Mouse (Mus musculus) frontal cortex, postnatal 25 days (tissue): ENCODE results near the gene Agap1.

Source experiments
- DNase-seq, 2 experiments: peaks; one replicate each; pipeline ENCODE4 v3.0.0; 2022; ENCODE audit warnings: low spot score in 2 of 2

Gene Agap1

DNA sequence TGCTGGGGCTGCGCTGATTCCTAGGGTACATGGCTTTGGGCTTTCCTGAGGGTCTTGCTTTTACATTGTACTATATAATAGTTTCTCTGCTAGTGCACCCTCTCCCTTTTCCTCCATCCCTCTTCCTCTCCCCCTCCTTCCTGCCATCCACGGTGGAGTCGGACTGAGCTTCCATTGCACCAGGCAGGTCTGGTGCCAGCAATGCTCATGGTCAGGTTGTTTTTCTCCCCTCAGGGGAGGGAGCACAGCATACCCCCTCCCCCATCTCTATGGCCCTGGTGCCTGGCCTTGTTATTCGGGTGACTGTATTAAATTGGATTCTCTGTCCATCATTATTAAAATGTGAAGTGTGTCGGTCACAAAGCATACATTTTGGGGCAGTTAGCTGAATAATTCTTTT, 259.1 kb downstream of the Agap1 start:
- no peak for DNase-seq

DNA sequence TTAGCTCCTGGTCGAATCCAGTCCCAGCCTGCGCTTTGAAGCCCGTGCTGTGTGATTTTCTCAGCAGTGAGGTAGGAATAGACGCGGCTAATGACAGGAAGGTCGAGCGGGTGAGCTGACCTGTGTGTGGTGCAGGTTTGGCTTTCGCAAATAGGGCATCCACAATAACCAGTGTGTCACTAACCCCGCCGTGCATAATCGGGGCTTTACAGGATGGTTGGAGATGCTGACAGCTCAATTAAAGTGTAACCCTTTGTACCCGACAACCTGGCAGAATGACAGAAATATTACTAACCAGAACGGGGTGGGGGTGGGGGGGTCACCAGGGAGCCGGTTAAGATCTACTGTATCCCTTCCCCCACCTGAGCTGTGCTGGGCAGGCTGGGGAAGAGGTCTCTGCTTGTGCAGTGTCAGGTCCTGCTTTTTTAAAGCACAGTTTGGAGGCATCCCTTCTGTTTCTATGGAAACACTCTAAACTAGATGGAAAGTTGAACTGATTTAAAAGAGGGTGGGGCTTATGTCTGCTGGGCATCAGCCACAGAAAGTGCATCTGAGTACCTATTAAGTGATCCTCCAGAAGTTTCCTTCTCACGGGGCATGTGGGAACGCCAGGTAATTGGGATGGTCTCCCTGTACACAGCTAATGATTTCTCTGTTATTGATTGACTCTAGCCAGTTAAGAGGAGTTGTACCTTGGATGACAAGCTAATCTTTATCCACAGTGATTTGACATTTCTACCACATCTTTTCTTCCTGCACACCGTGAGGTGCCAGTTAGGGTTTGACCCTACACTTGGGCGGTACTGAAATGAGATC, 259.8 kb downstream of the Agap1 start:
- no peak for DNase-seq

DNA sequence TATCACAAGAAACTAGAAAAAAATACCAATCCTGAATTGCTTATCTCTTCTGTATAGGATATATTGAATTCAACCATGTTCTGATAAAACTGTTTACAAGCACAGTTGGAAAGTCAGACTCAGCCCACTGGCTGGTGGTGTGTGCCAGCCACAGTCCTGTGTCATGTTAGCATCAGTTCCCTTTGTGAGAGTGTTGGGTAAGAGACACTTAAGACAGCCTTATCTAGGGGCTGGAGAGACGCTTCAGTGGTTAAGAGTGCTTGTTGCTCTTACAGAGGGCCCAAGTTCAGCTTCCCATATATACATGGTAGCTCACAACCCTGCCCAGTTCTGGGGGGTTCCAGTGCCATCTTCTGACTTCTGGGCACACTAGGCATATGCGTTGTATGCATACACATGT, 261.6 kb downstream of the Agap1 start:
- no peak for DNase-seq

DNA sequence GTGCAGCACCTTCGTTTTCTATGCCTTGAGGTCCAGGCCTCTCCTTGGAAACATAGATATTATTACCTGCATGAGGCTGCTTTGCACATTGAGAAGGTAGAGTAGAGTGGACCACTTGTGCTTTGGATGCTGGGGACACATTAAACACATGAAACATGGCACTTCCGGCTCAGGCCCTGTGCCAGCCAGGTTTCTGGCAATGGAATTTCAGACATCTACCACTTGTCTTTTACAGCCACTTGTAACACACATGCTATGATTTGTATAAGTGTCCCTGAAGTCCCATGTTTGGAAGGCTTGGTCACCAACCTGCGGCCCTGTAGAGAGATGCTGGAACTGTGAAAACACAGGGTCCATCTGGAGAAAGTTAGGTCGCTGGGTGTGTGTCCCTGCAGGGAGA, 262.5 kb downstream of the Agap1 start:
- no peak for DNase-seq

DNA sequence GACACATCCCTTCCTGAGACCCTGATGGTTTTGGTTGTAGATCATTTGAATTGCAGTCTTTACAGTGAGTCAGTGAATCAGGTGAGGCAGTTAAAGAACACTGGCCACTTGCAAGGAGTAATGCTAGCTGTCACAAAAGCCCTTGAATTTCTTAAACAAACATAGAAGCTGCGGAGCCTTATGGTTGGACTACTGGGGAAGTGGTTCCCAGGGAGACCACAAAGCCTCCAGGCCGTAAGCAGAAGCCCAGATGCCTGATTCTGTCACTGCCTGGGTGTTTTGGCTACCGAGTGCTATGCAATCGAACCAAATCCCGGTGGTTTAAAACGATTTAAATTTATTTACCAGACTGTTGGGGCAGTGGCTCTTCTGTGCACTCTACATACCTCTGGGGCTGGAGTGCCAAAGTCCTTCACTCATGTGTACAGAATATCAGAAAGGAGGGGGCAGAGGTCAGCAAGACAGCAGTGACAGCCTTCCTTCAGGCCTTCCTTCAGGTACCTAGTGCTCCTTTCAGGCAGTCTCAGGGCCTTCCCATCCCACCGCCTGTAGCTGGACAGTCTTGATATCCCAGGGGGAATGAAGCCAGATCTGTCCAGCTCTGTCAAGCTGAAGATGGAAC, 264.3 kb downstream of the Agap1 start:
- DNase-seq, result no peak

DNA sequence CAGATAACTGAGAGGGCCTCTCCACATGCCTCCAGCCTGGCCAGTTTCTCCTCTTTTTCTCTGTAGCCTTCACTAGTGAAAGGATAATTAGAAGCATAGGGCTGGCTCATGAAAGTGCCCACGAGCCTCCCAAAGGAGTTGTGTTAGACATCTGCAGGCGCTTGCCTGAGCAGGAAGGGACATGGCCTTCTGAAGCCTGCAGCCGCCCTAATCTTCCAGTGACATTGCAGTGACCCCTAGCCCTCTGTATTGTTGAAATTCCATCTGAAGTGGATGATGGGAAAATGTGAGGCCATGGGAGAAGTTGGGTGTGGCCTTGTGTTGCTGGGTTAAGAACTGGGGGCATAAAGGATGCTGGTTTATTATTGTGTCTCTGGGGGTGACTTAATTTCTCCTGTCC, 269.5 kb downstream of the Agap1 start:
- no peak for DNase-seq

DNA sequence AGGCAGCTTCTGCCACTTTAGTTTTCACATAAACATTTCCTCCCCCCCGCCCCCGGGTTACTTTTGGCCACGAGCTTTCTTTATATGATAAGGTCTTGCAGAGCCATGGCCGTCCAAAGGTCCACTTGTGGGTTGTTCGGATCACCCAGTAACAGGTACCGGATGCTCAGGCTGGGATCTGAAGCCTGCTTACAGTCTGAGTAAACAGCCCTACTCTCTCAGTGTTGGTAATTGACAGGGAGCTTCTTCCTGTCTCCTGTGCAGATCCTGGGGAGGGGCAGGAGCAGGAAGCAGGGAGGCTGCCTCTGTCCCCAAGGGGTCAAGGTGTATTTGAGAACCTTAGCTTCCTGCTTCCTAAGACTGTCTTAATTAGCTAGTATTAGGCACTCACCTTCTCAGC, 269.9 kb downstream of the Agap1 start:
- no peak for DNase-seq

DNA sequence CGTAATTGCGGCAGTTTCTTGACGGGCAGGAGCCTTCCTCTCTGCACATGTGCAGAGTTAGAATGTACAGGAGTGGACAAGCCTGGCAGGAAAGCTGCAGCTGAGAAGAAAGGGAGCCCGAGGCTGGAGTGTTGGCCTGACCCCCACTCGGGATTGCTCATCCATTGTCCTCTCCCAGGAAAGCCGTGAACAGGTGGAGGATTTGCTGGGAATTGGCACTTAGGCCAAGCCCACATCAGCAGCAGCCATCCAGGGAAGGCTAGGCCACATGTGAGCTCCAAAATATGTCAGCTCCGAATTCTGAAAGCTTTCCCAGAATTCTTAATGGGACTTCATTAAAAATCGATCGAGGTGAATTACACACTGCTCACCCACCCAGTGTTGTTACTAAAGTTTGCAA, 270.4 kb downstream of the Agap1 start:
- DNase-seq, result no peak

DNA sequence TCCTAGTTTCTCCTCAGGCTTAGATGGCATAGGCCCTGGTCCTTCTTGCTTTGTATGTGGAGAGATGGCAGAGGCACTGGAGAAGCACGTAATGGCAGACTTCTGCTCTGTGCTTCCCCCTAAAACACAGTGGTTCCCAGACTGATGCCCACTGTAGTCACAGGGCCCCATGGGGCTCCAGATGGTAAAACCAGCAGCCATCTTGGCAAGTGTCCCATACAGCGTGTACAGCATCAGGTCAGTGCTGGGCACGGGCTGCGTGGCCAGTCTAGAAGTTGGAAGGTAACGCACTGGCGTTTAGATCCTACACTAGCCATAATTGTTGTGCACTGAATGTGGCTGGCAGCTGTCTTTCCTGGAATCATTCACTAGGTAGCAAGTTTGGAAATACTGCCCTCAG, 273.9 kb downstream of the Agap1 start:
- DNase-seq, result no peak

DNA sequence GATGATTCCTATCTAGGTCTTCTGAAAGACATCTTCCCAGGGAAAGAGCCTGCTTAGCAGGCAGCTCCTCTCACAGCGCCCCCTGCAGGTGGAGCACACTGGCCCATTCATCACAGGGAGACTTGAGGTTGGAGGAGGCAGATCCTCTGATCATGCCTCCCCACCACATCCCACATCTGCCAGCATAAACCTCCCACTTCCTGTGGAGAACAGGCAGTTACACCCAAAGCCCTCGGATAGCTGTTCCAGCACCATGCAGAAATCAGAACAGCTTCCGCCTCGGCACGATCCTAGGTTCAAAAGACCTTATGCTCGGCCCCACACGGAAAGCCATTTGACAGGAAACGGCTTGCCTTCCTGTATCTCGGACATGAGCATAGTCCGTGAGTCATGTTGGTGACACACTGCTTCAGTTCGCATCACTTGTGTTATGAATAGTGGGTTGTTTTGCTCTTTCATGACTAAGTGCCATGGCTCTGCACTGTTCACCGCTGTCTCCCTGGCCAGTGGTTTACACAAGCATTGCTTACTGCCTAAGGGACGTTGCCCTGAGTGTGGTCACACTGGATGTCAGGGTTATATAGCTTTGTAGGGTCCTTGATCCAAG, 276.1 kb downstream of the Agap1 start:
- no peak for DNase-seq

DNA sequence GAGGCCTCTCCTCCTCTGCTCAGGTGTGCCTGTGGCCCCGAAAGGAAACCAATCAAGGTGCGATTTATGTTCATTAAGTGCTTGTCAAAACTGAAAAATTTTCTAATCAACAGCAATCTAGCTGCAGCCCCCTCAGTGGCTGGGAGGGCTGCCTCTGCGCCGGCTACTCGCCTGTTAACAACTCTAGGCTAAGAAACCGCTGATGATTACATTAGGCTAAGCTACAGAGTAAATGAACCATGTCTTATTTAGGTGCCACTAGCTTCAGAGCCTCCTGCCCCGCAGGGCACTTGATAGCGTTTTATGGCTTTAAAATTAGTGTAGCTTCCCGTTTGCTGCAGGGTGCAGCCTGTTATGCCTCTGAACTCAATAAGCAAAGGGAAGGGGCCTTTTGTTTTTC, 279.8 kb downstream of the Agap1 start:
- no peak for DNase-seq

DNA sequence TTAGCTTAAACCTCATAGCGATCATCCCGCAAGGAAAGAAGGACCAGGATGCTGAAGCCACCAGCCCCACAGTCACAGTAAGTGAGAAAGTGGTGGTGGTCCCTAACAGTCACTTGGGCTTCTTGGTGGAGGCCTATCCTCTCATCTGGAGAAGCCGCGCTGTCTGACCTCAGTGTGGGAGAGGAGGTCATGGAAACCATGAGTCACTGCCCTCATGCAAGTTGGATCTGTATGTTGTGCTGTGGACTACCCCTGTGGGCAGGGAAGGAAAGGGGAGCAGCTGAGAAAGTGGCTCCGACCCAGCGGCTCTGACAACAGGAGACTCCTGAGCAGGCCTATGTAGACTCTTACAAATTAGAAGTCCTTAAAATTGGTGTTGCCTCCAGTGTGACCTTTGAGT, 280.5 kb downstream of the Agap1 start:
- no peak for DNase-seq

DNA sequence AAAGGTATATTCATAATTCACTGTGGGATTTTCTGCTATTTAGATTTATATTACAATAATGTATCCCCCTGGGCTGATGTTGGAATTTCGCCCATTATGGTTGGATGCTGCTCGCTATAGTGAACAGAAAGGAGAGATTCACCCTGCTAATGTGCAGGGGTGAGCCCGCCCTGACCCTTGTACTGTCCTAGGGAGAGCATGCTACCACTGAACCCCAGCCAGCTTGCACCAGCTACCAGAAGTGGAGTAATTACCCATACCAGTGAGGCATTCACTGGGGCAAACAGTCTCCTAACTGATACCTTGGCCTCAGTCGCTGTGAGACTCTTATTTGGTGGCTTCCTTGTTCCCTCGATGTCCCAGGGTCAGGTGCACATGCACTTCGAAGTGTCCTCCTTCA, 281.4 kb downstream of the Agap1 start:
- no peak for DNase-seq

DNA sequence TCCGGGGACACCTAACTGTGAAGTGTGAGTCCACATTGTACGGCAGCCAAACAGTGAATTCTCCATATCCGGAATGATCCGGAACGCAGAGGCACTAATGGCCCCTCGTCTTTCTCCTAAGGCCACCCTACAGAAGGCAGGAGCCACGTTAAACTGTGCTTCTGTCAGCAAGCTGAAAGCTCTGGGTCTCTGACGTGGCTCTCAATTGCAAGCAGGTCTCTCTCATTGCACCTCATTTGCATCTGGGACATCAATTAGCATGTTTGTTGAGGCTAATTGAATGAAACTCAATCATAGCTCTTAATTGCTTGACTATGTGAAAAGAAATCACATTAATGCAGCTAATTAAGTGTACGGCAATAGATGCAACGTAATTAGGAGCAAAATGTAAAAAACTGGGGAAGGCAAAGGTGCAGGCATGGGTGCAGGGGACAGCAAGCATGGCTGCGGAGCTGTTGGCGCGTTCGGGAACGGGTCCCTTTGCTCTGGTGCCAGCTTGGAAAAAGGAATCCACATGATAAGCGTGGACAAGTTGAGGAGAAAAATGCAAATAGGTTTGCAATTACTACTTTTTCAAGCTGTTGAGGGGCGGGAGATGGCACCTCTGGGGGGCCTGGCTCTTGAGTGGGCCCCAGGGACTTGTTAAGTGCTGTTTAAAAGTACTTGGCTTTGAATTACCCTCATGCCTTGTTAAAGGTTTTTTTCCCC, 284.6 kb downstream of the Agap1 start:
- no peak for DNase-seq

DNA sequence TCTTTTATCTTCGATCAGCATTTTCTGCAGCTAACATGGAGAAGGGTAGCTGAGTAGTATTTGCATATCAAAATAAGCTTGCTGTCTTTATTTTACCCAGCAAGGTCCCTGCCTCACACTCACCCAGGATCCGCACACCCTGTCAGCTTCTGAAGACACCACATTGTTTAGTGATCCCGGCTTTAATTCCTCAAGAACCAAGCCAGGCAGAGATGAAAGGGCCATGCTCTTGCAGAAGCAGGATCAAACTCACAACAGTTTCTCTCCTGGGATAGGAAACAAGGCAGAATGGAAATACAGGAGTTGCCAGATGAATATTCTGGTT, 285.1 kb downstream of the Agap1 start:
- DNase-seq, result no peak

DNA sequence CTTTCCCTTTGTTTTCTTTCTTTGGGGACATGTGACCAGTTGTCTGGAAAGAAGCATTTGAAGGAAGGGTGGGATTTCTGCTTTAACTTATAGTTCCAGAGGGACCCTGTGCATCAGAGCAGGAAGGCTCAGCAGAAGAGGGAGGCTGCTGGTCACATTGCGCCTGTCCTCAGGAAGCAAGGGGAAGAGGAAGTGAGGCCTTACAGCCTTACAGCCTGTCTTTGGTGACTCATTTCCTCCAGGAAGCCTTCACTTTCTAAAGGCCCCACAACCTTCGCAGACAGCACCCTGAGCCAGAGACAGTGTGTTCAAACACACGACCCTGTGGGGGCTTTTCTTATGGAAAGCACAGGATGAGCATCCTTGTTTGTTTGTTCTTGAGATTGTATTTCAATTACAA, 287.8 kb downstream of the Agap1 start:
- no peak for DNase-seq

DNA sequence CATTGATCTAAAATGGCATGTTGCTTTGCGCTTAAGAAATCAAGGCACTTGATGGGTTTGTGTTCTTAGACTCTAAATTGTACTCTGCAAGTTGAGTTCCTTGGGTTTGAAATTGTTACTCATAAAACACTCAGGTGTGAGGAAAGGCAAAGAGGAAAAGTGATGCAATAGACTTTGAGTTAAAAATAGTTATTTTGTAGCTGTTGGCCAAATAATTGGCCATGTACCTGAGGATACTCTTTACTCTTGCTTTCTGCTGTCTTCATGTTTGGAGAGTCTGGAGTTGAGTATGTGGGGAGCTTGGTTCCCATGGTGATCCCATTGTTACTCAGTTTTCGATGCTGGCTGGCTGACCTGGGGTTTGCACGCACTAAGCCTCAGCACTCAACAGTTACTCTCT, 291.6 kb downstream of the Agap1 start:
- DNase-seq, result no peak

DNA sequence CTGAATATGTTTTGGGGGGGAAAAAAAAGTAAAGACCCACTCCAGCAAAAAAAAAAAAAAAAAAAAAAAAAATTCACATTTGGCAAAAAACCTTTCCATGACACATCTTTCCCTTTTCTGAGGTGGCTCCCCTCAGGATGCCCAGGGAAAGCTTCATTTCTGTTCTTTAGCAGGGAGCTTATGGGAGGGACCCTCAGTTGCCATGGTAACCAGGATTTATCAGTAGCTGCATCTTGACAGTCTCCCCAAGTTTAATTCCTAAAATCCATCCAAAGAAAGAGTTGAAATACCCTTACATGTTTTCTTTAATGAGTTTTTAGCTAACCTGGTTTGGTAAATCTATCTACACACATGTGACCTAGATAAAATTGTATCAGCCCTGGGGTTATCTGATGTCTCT, 295.1 kb downstream of the Agap1 start:
- no peak for DNase-seq

DNA sequence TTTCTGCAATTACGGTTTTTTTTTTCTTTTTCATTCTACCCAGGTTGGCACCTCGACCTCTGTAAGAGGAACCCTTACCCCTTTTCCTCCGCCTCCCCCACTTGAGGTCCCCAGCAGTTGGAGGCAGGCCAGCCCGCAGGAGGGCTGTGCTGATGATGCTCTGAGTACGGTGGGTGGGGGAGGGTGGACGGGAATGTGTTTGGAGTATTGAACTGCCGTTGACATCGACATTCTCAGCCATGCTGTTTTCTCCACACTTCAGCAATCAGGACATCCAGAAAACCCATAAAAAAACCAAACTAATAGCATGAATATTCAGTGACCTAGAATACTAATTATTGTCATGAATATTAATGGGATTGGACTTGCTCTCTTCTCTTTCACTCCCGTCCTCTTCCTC, 295.9 kb downstream of the Agap1 start:
- no peak for DNase-seq

DNA sequence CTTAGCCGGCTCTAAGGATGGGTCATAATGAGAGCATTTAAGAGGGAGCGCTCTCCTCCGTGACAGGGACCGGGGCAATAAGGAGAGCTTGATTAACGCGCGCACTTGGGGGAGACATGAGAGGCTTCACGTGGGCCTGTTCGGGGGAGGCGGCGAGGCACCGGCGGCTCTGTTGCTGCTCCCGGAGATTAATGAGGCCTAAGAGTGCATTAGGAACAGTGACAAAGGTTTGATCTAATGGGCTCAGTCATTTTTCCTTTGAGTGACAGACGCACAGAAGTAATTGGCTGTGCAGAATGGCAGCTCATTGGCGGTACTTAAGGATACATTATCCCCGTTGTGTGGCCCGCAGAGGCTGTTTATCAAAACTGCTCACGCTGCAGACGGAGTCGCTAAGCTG, 296.3 kb downstream of the Agap1 start:
- no peak for DNase-seq

DNA sequence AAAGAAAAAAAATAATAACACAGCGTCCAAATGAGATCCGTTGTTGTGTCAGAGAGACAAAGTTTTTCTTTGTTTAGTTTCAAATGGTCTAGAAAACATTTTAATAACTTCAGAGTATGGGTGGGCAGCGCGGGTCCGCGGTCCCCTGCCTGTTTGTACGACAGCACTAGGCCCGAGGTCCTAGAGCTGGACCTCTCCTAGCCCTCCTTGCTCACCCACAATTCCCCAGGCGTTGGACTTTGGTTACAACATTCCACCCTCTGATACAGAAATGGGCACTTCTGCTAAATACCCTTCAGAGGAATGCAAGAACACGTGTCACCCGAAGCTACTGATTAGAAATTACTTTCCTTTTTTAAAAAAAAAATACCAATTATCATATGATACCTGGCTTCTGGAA, 296.7 kb downstream of the Agap1 start:
- no peak for DNase-seq

DNA sequence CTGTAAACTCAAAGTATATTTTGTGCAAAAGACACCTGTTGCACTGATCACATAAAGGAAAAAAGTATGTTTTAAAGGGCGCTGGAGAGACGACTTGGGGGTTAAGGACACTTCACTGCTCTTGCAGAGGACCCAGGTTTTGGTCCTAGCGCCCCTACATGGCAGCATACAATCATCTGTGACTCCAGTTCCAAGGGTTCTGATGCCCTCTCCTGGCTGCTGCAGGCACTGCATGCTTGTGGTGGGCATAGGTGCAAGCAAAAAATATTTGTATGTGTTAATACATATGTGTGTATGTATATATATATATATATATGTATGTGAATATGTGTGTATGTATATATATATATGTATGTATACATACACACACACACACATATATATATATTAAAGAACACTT, 298.1 kb downstream of the Agap1 start:
- DNase-seq, result no peak

DNA sequence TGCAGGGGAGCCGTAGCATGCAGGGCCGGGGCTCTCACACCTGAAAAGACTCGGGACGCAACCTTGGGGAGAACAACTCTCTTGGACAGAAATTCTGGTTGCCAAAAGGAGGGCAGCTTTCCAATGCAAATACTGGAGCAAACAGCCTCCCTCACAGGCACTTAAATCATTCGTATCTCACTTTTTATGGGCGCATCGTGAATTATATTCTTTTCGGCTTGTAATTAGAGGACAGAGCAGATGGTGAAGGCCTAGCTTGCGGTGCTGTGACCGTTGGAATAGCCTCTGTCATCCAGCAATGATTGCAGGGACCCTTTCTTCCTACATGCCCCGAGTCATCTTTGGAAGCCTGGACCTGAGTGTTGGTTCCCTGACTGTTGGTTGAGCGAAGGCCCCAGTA, 300.8 kb downstream of the Agap1 start:
- no peak for DNase-seq
